Mouse (Mus musculus): ENCODE results near the gene Tubb5.
A peak's percentile ranks its signal among the peaks of the same experiment; 100 is the strongest.

Gene Tubb5

GRCm38 (mm10) chr17:35822964-35823937 lies 14.9 kb downstream of the Tubb5 start, which contains the start of gene Flot1:
Gene Flot1, plus strand, starts transcription at chr17:35823230.
- peak; percentile 93 for DNase-seq

- no peak for DNase-seq
Measured at GRCm38 (mm10) chr17:35822564-35822963, 15.5 kb downstream of the Tubb5 start.

- DNase-seq = peak; percentile 94
Measured at GRCm38 (mm10) chr17:35821439-35822430, 16.4 kb downstream of the Tubb5 start, which contains the start of gene Ier3. Gene Ier3, plus strand, starts transcription at chr17:35821684.

- DNase-seq = no peak
Measured at GRCm38 (mm10) chr17:35820111-35820510, 18.0 kb downstream of the Tubb5 start.

GRCm38 (mm10) chr17:35817226-35817625 lies 20.9 kb downstream of the Tubb5 start:
- DNase-seq = peak; percentile 55

GRCm38 (mm10) chr17:35816686-35817085 lies 21.4 kb downstream of the Tubb5 start:
- DNase-seq = peak; percentile 68

- no peak for DNase-seq
Measured at GRCm38 (mm10) chr17:35815836-35816235, 22.3 kb downstream of the Tubb5 start.

- peak; percentile 75 for DNase-seq
Measured at GRCm38 (mm10) chr17:35814678-35815077, 23.4 kb downstream of the Tubb5 start.

GRCm38 (mm10) chr17:35813653-35814052 lies 24.5 kb downstream of the Tubb5 start:
- DNase-seq = no peak

- peak; percentile 96 for DNase-seq
Measured at GRCm38 (mm10) chr17:35813245-35813647, 24.9 kb downstream of the Tubb5 start.

GRCm38 (mm10) chr17:35812736-35813135 lies 25.4 kb downstream of the Tubb5 start:
- no peak for DNase-seq

GRCm38 (mm10) chr17:35812307-35812706 lies 25.8 kb downstream of the Tubb5 start:
- no peak for DNase-seq

GRCm38 (mm10) chr17:35810900-35811648 lies 27.0 kb downstream of the Tubb5 start:
- no peak for DNase-seq

GRCm38 (mm10) chr17:35809395-35809794 lies 28.7 kb downstream of the Tubb5 start:
- DNase-seq = no peak

- peak; percentile 71 for DNase-seq
Measured at GRCm38 (mm10) chr17:35808073-35808472, 30.0 kb downstream of the Tubb5 start.

- DNase-seq = no peak
Measured at GRCm38 (mm10) chr17:35803858-35804399, 34.2 kb downstream of the Tubb5 start.

GRCm38 (mm10) chr17:35803020-35803419 lies 35.1 kb downstream of the Tubb5 start:
- no peak for DNase-seq

GRCm38 (mm10) chr17:35800905-35801304 lies 37.2 kb downstream of the Tubb5 start:
- no peak for DNase-seq

- DNase-seq = no peak
Measured at GRCm38 (mm10) chr17:35796835-35797234, 41.3 kb downstream of the Tubb5 start.

- DNase-seq = no peak
Measured at GRCm38 (mm10) chr17:35795656-35796055, 42.5 kb downstream of the Tubb5 start.

GRCm38 (mm10) chr17:35795099-35795498 lies 43.0 kb downstream of the Tubb5 start:
- no peak for DNase-seq

- no peak for DNase-seq
Measured at GRCm38 (mm10) chr17:35792837-35793236, 45.3 kb downstream of the Tubb5 start.
